Mouse (Mus musculus) lung, postnatal 4 days (tissue): ENCODE measurements around the gene Arhgap8.

Source experiments
- DNase-seq, 2 experiments: peaks; one replicate each; pipeline ENCODE4 v3.0.0; 2021

The Arhgap8 gene

GRCm38 (mm10) chr15:84719791-84720190 is at the start of gene Arhgap8:
TSS of gene Arhgap8 (plus strand) at chr15:84720052.
- DNase-seq: peak; percentile 80 to 86

- no peak for DNase-seq
Observed at GRCm38 (mm10) chr15:84670657-84671055, 49.2 kb upstream of the Arhgap8 start.

- peak; percentile 73 to 77 for DNase-seq
Observed at GRCm38 (mm10) chr15:84671401-84672307, 48.2 kb upstream of the Arhgap8 start.

DNA sequence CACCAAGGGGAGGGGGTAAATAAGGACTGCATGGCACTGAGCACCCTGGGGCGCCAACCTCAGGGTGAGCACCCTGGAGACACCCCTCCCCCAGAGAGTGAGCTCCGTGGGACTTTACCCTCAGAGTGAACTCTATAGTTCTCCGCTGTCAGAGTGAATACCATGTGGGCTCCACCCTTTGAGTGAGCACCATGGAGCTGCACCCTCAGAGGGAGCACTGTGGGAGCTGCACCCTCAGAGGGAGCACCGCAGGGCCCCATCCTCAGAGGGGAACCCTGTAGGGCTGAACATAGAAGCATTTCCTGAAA is 47.6 kb upstream of the Arhgap8 start:
- DNase-seq: no peak

DNA sequence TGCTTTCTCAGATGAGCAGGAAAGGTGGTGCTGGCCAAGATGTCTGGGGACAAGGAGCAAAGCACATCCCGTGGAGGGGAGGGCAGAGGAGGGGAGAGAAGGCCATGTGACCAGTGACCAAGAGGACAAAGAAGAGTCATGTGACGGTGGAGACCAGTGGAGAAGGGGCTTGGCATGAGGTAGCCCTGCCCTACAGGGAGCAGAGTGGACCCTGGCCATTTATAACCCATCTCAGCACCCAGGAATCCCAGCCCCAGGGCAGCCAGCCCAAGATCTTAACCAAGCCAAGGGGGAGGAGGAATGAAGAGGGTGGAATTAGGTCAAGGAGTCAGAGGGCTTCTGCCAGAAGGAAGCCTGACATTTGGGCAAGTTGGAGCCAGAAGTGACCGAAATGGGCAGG is 47.2 kb upstream of the Arhgap8 start:
- DNase-seq: peak; percentile 36 to 46

GRCm38 (mm10) chr15:84674329-84675067 is 45.4 kb upstream of the Arhgap8 start:
- no peak for DNase-seq

GRCm38 (mm10) chr15:84675317-84675716 is 44.5 kb upstream of the Arhgap8 start:
- no peak for DNase-seq

DNA sequence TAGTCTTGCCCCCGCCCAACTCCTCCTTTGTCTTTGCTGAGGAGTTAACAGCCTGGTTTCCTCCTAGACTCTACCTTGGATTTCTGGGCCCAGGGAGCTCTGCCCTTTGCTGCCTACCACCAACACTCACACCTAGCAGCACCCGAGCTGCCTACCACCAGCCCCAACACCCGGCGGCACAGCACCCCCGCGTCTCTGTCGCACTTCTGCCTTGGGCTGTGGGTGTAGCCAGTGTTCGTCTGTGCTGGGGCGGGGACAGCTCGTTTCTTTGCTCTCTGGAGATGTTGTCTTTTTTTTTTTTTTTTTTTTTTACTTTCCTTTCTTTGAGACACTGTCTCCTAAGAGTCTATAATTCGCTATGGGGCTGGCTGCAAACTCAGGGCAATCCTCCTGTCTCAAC is 41.9 kb upstream of the Arhgap8 start:
- DNase-seq: no peak

GRCm38 (mm10) chr15:84679090-84679489 is 40.8 kb upstream of the Arhgap8 start:
- DNase-seq: no peak

DNA sequence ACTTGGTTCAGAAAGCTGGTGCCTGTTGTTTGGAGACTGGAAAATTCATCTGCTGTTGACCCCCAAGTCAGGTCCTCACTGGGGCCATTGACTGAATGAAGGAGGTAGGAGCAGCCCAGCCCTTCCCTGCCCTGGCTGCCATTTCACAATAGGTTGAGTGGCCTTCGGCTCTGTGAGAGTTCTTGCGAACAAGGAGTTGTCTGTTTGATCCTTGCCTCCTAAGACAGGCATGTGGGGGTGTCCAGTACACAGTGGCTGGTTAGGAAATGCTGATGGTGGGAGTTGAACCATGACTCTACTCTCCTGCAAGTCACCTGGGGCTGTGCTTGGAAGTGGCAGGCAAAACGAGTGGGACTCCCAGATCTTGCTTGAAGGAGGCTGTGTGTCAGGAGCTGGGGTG is 40.1 kb upstream of the Arhgap8 start:
- DNase-seq: no peak

DNA sequence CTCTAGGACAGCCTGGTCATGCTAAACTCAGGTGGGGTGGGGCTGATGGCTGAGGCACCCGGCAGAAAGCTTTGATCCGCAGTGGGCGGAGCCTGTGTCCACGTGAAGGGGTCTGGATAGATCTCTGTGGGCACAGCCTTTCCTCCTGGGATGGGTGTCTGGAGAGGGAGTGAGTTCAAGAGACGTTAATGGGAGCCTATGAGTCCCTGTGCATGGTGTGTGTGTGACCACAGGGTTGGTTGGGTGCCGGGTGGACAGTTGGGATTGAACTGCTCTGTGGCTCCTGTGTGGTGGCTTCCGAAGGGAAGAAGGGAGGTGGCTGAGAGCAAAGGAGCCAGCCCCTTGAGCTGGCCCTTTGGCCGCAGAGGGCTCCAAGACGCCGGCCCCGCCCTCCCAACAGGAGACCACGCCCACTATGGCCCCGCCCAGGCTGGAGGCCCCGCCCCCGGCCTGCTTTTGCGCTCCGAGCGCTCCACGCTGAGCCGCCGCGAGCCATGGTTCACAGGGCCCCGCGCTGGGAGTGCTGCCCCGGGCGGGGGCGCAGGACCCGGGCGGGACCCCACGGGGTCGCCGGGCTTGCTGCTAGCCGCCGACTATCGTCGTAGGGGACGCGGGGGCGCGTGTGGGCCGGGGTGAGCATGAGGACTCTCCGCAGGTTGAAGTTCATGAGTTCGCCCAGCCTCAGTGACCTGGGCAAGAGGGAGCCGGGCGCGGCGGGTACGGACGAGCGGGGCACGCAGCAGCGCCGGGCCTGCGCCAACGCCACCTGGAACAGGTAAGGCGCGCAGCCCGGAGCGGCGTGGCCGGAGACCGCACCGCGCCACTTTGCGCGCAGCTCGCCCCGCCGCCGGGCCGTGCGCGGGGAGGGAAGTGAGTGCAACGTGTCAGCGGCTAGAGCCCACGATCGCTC is 39.1 kb upstream of the Arhgap8 start:
- DNase-seq: peak; percentile 92 to 96

- peak; percentile 76 to 89 for DNase-seq
Observed at GRCm38 (mm10) chr15:84681455-84682193, 38.2 kb upstream of the Arhgap8 start.

DNA sequence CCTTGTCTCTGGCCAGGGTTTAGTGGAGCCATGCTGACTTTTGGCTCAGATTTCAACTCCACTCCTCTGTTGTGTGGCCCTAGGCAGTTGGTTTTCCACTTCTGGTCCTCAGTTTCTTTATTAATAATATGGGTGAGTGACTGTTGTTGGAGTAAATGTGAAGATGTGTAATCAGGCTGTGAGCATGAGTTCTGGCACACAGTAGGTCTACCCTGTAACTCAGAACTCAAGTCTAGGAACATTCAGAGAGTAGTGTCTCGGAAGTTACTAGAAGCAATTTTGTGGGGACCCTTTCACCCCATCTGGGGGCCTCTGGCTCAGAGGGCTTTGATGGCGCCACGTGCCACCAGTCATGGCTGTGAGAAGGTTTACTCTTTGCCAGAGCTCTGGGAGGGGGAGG is 37.6 kb upstream of the Arhgap8 start:
- no peak for DNase-seq

GRCm38 (mm10) chr15:84682821-84683220 is 37.0 kb upstream of the Arhgap8 start:
- DNase-seq: no peak

GRCm38 (mm10) chr15:84684520-84684919 is 35.3 kb upstream of the Arhgap8 start:
- DNase-seq: no peak

DNA sequence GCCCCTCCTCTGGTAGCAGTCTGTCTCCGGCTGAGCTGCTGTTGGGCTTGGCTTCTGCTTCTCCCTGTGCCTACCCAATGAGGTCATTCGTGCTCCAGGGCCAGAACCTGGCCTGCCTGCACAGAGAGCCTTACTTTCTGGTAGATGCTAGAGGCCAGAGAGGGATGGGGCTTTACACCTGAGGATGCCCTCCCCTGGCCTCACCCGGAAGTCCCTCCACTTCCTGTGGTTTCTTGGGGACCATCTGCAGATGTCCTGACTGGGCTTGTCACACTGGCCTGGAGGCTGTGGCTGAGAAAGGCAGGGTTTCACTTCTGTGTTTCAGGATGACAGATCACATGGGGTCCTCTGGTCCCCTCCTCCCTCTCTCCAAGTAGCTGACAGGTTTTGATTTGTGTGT is 34.4 kb upstream of the Arhgap8 start:
- peak; percentile 36 to 58 for DNase-seq

DNA sequence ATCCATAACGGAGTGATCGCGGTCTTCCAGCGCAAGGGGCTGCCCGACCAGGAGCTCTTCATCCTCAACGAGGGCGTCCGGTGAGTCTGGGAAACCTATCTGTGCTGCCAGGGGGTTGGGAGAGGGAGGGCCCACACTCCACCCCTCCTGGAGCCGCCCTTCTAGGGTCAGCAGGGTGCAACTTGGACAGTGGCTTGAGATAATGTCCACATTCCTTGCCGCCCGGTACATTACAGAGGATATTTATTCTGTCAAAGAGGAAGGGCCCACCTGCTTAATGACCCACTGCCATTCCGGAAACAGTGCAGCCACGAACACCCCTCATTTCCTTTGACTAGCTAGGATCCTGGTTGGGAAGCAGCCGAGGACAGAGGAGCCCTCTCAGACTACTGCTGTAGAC is 31.9 kb upstream of the Arhgap8 start:
- DNase-seq: peak; percentile 37 to 56

DNA sequence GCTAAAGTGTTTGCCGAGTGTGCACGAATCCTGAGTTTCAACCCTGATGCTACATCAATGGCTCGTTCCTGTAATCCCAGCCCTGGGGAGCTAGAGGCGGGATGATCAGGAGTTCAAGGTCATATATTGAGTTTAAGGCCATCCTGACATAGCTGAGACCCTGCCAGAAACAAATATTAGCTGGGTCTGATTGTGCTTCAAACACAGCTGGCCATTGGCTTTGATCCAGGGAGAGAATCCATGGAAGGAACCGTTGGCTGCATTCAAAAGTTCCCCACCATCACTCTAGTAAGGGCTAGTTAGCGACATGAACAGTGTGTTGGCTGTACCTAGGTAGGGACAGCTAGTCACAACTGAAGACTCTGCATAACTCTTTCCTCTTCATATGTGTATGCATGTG is 30.5 kb upstream of the Arhgap8 start:
- DNase-seq: no peak

DNA sequence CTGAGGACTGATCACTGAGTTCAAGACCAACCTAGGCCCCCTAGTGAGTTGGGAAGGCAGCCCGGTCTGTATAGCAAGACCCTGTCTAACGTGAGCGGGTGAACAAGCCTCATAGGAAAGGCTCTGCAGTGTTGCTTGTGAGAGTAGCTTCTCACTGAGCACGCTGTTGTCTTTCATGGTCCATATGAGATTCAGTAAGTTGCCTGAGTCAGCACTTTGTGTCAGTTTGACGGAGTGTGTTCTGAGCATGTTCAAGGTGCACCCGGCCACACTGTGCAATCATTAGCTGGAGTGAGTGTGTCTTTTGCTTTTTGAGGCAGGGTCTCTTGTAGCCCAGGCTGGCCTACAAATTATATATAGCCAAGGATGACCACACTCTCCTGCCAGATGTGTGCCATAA is 28.3 kb upstream of the Arhgap8 start:
- DNase-seq: no peak

DNA sequence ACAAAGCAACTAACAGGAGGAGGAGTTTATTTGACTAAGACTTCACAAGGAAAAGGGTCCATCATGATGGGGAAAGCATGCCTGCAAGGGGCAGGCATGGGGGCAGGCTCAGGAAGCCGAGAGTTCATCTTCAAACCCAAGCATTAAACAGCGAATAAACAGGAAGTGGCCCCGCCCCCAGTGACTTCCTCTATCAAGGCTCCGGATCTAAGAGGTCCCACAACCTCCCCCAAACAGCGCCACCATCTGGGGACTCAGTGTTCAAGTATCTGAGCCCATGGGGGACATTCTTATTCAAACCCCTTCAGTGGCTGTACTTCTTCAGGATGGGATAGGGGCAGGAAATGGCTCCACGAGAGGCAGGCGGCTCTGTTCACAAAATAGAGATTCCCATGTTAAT is 27.2 kb upstream of the Arhgap8 start:
- DNase-seq: no peak

DNA sequence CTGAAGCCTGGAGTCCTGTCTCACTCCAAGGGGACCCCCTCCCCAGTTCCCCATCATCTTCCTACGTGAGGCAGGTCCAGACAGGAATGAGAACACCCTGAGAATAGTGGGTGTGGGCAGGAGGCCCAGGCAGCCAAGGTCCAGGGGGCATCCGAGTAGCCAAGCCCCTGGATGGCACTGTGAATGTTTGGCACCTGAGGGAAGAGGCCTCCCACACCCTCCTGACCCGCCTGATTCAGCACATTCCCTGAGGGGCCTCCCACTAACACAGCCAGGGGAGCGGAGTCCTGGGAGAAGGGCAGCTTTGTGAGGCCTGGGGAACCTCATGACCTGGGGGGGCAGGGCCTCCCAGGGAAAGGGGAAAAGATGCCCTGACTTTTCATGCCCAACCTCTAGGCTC is 23.8 kb upstream of the Arhgap8 start:
- DNase-seq: no peak

- peak; percentile 43 to 78 for DNase-seq
Observed at GRCm38 (mm10) chr15:84697611-84698011, 22.2 kb upstream of the Arhgap8 start.
